Mouse (Mus musculus) kidney, postnatal 4 days (tissue): ENCODE measurements around the gene Psma5.
A peak's percentile ranks its signal among the peaks of the same experiment; 100 is the strongest.

Experiments
- DNase-seq, 2 experiments: peaks; one replicate each; pipeline ENCODE4 v3.0.0; 2021; ENCODE audit warnings: mixed read lengths in 2 of 2

Gene Psma5

DNA sequence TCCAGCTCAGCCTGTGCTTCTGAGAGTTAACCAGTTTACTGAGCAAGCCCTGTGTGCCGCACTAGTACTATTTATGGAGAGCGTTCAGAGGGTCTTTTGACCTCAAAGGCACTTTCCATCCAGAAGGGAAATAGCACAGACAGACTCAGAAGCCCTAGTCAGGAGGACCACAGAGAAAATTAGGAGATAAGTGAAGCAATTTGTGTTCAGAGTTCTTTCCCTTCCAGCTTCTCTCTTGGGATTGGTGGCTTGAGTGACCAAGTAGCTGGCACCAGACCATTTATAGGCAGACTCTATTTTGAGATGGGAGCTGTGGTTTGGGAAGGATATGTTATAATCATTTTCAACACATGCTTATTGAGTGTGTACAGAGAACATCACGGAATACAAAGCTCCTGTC is 49.7 kb downstream of the Psma5 start:
- DNase-seq: no peak

- no peak for DNase-seq
Observed at GRCm38 (mm10) chr3:108307485-108307884, 50.8 kb downstream of the Psma5 start.

- DNase-seq: no peak
Observed at GRCm38 (mm10) chr3:108310921-108311341, 54.2 kb downstream of the Psma5 start.

GRCm38 (mm10) chr3:108311688-108312087 is 55.0 kb downstream of the Psma5 start:
- DNase-seq: no peak

- DNase-seq: no peak
Observed at GRCm38 (mm10) chr3:108312414-108312813, 55.7 kb downstream of the Psma5 start.

DNA sequence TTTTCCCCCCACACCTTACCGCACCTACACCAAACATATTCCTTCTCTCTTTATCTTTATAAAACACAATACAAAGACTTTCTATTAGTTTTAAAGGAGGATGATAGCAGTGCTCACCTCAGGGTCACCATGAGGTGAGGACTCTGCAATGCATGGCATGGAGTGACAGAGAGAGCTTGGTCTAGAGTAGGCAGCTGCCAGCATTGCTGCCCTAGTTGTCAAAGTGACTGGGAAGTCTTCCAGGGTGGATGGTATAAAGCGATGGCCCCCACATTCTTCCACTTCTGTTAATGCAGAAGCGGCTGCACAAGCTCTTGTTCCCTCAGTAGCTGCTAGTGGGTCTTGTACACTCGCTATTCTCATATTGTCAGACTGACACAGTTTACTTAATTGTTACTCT is 56.4 kb downstream of the Psma5 start:
- no peak for DNase-seq

DNA sequence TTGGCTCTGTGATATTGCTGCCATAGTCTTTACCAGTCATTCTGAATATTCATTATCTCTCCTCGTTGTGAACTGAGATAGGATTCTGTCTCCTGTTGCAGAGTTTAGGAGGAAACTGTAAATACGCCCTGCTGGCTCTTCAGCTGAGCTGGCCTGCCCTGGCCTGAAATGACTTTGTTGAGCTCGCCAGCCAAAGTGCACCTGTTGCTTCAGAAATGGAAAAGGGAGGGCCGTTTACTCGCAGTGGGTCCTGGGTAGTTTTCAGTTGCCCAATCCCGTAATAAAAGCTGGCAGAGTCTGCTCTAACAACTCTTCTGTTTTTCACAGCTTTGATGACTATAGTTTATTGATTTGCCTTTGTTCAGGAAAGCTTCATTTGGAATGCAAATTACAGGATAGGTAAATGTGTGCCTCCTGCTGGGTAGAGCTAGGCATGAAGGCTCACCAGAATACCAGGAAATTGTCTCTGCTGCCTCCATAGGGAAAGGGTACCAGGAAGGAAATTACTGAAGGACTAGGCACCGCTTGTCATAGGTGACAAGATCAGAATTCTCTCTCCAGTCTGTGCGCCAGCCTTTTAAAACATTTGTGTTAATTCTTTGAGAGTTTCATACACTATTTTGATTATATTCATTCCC is 57.4 kb downstream of the Psma5 start:
- DNase-seq: no peak

DNA sequence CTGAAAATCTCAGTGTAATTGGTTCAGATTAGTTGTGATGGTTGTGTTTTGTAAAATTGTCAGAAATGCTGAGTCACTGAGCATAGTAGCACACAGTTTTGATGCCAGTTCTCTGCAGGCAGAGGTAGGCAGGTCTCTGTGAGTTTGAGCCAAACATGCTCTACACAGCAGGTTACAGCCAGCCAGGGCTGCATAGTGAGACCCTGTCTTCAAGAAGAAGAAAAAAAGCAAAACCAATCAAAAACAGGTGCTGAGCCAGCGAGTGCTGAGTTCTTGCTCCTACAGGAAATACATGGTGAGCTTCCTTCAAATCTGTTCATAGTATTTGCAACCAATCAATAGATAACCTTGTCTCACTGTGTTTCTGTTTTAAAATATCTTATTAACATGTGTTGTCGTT is 61.8 kb downstream of the Psma5 start:
- no peak for DNase-seq

DNA sequence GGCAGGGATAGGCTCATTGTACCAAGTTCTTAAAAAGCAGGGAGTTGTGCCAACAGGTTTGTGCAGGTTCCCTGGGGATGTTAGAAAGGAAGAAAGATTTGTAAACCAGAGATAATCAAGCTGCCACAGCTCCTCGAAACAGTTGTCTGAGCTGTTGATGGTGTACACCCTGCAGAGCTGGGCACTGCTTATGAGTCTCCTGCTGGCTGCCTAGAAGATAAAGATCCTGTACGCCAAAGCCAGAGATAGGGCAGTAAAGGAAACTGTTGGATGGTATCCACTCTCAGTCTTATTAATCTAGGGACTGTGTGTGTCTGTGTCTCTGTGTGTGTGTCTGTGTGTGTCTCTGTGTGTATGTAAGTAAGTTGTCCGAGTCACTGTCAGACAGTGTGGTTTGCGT is 64.9 kb downstream of the Psma5 start:
- no peak for DNase-seq

DNA sequence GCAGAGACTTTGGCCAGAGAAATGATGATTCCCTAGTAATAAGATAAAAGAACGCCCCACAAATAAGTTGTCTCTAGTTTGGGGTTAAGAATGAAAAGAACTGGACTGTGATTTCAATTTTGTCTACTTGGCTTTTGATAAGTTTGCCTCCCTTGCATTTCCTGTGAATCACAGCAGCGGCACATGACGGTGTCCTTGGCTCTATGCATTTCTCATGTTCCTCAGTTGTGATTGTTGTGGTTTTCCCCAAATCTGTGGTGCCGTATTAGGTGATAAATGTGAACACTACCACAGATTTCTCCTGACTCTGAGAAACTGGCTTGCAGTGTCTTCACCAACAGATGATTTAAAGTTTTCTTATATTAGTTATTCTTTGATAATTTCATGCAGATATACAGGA is 65.4 kb downstream of the Psma5 start:
- DNase-seq: no peak

DNA sequence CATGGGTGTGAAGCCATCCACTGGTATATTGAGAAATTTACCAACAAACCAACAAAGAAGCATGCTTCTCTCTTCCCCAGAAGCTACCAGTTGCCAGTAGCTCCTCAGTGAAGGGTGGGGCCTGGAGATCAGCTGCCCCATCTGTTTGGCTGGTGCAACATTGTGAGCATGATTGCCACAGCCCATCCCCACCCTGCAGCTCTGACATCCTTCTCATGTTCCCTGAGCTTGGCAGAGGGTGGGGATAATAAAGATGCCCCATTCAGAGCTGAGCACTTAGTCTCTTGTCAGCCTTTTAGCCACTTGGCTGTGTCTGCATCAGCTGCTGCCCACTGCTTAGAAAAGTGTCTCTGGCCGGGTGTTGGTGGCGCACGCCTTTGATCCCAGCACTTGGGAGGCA is 66.2 kb downstream of the Psma5 start:
- no peak for DNase-seq

- no peak for DNase-seq
Observed at GRCm38 (mm10) chr3:108324837-108325236, 68.1 kb downstream of the Psma5 start.

DNA sequence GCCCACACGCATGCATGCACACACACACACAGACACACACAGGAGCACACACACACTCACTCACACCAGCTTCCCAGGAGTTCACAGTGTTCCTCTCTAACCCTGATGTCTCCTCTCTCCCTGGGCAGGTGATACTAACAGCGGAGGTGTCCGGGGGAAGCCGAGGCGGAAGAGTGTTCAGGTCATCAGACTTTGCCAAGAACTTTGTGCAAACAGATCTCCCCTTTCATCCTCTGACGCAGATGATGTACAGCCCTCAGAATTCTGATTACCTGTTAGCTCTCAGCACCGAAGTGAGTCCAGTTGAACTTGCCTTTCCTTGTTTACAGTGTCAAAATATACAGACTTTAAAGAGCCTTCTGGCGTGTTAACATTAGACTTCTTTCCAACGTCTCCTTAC is 68.8 kb downstream of the Psma5 start:
- DNase-seq: no peak

- DNase-seq: peak in 1 of 2 experiments; percentile 7
Observed at GRCm38 (mm10) chr3:108327275-108327674, 70.5 kb downstream of the Psma5 start.

GRCm38 (mm10) chr3:108327916-108328315 is 71.2 kb downstream of the Psma5 start:
- DNase-seq: peak; percentile 17 to 45

DNA sequence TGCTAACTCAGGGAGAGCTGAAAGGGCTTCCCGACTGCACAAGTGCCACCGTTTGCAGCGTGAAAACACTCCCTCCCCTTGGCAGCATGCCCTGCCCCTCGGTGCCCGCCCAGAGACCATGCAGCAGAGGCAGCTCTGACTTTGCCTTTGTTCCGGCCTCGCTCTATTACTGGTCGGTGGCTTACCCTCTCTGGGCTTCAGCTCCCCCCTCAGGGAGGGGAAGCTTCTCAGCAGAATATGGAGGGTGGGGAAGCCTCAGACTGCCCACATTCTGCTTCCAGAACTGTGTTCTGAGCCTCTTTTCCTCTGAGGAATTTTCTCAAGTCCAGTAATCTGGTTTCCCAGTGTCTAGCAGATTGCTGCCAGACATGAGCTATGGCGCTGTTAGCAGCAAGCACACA is 71.7 kb downstream of the Psma5 start:
- peak; percentile 63 to 71 for DNase-seq
